Mouse (Mus musculus) ES-E14 (cell line): ENCODE results near the gene Suz12. TPM values are rescaled to one million over a fixed set of nuclear protein-coding genes. Genes with fewer than 3 reads are reported as not detected.

Source experiments
- DNase-seq: peaks from one replicate; pipeline ENCODE4 v3.0.0-alpha.2; 2013; ENCODE audit warnings: low read depth, low spot score
- H3K27ac ChIP-seq: 2 replicates; pipeline ENCODE4 v1.5.1; 2012; ENCODE audit warnings: low read depth, mild to moderate bottlenecking, low read length, moderate library complexity, mixed read lengths; ENCODE audit not compliant: poor library complexity, insufficient read depth, severe bottlenecking
- H3K36me3 ChIP-seq: 2 replicates; pipeline ENCODE4 v1.6.1; 2012; ENCODE audit warnings: mild to moderate bottlenecking, low read length, moderate library complexity, mixed read lengths; ENCODE audit not compliant: control insufficient read depth, poor library complexity, insufficient read depth, severe bottlenecking
- H3K4me1 ChIP-seq, 2 experiments: fragments of 150-350 bp in 1 of 2; sonication (generic) in 1 of 2; 2 replicates each; pipeline ENCODE4 v1.6.1; 2012; ENCODE audit warnings: low read length in 2 of 2, mild to moderate bottlenecking in 1 of 2, mixed read lengths in 1 of 2; ENCODE audit not compliant: control insufficient read depth in 2 of 2, insufficient read depth in 2 of 2, poor library complexity in 1 of 2
- H3K4me3 ChIP-seq, 2 experiments: fragments of 150-350 bp in 1 of 2; sonication (generic) in 1 of 2; 2 replicates each; pipeline ENCODE4 v1.5.1; 2012; ENCODE audit warnings: low read length in 2 of 2, low read depth in 1 of 2, mild to moderate bottlenecking in 1 of 2, mixed read lengths in 1 of 2; ENCODE audit not compliant: insufficient read depth in 1 of 2, poor library complexity in 1 of 2, severe bottlenecking in 1 of 2
- H3K9ac ChIP-seq: 2 replicates; pipeline ENCODE4 v1.6.1; 2012; ENCODE audit warnings: low read depth, mild to moderate bottlenecking, low read length, mixed read lengths; ENCODE audit not compliant: poor library complexity, insufficient read depth, severe bottlenecking
- H3K9me3 ChIP-seq: fragments of 150-350 bp; sonication (generic); 2 replicates; pipeline ENCODE4 v1.6.1; 2012; ENCODE audit warnings: low read depth, mild to moderate bottlenecking, low read length; ENCODE audit not compliant: control insufficient read depth, insufficient read depth
- CHD2 ChIP-seq: IDR thresholded peaks from 2 replicates; pipeline ENCODE4 v1.6.1; 2014; ENCODE audit warnings: mild to moderate bottlenecking, low read depth, low read length, inconsistent platforms
- HCFC1 ChIP-seq: IDR thresholded peaks from 2 replicates; pipeline ENCODE4 v1.6.1; 2012; ENCODE audit warnings: low read length, inconsistent platforms, borderline replicate concordance; ENCODE audit not compliant: insufficient read depth
- MAFK ChIP-seq: IDR thresholded peaks from 2 replicates; pipeline ENCODE4 v1.6.1; 2014; ENCODE audit warnings: mild to moderate bottlenecking, low read depth, low read length, inconsistent platforms; ENCODE audit not compliant: insufficient read depth
- ZC3H11A ChIP-seq: IDR thresholded peaks from 2 replicates; pipeline ENCODE4 v1.6.1; 2012; ENCODE audit warnings: low read depth, mild to moderate bottlenecking, inconsistent platforms, low read length, borderline replicate concordance
- ZNF384 ChIP-seq: IDR thresholded peaks from 2 replicates; pipeline ENCODE4 v1.6.1; 2012; ENCODE audit warnings: low read depth, low read length, inconsistent platforms
- in situ Hi-C, 2 experiments: fragments of 600-800 bp; cut with MboI; formaldehyde crosslinking; loops; one replicate each; pipeline ENCODE4 v1.15.1; 2025; ENCODE audit warnings: low sequenced_read_pairs in 2 of 2, inconsistent platforms in 1 of 2; ENCODE audit not compliant: unreplicated experiment in 2 of 2
- total RNA-seq: library from RNA; depleted of rRNA; stranded (reverse); fragments of 300-350 nt; gene quantifications from 2 replicates; pipeline ENCODE4 v1.2.3, GENCODE M21; 2012

The Suz12 gene
- total RNA-seq, 1 experiment, result 93.2 TPM

DNA sequence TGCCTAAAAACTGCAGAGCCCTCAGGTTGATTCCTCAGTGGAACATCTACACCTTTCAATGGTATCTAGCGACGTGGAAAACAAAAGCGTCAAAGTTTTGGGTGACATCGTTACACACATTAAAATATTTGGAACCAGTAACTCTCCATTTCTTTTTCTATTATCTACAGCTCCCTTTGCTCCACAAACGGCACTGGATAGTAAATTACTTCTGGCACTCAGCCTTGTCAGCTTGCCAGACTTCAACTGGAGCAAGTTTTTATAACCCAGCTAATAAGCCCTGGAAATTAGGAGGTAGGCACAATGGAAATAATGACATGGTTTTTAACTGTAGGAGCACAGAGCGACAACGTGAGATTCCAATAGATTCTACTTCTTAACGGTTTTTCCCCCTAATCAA, 27.0 kb upstream of the Suz12 start:
- H3K27ac ChIP-seq, result no peak overlapping the region
- H3K4me1 ChIP-seq, result no peaks in the 10 kb centered on the region
- H3K4me3 ChIP-seq, result no peak overlapping the region
- H3K9me3 ChIP-seq, result no peaks in the 10 kb centered on the region
- DNase-seq, result no peak
- in situ Hi-C loops, result no loop called here
- H3K36me3 ChIP-seq, result no peaks in the 10 kb centered on the region
- TF ChIP-seq HCFC1 (no peak), CHD2 (no peak), MAFK (no peak), ZNF384 (no peak), ZC3H11A (no peak)
- H3K9ac ChIP-seq, result no peak overlapping the region

DNA sequence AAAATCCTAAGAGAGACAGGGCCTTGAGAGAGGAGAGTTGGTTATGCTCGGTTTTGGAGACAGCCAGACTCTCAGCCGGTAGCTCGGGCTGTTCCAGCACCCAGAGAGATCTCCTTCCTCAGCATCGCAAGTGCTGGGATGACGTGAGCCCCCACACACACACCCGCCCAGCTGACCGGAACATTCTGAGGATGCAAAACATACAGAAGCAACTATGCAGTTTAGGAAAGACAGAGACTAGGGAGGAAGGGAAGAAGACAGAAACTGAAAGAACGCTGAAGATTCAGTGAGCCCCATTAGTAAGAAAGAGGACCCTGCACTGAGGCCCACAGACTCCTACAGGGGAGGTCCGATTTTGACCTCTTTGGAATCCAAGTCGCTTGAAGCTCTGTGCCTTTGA, 25.2 kb upstream of the Suz12 start:
- Histone ChIP-seq H3K9me3 (no peaks in the 10 kb centered on the region), H3K4me1 (0 out of 4 replicates have a peak, but pooled peaks cover 0 to 2% of the 10 kb centered on the region in 2 experiments), H3K27ac (no peak overlapping the region), H3K36me3 (no peaks in the 10 kb centered on the region), H3K4me3 (peak overlapping the region in 1 of 2 experiments; percentile 15; a peak in 1 of 4 replicates), H3K9ac (0 out of 2 replicates have a peak overlapping the region, but pooled peaks have one; percentile 40)
- no peak for DNase-seq
- in situ Hi-C loops, result no loop called here
- no peak for TF ChIP-seq ZC3H11A

DNA sequence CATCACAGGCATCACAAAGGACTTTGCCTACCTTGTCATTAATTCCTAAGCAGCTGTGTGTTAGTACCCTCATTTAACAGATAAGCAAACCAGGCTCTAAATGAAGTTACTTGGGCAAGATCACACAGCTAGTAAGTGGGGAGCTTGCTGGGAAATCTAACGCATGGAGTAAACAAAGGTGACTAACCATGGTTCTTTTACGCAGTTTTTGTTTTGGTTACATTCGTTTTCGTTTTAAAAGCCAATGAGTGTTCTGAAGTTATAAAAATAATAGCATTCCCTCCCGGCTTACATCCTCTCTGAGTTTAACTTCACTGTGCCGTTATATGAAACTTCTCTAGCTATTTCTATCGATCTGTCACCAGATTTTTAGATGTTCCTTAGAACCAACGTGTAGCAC, 19.8 kb upstream of the Suz12 start:
- H3K27ac ChIP-seq, result no peak overlapping the region; the same call in 1 of the 2 replicates

DNA sequence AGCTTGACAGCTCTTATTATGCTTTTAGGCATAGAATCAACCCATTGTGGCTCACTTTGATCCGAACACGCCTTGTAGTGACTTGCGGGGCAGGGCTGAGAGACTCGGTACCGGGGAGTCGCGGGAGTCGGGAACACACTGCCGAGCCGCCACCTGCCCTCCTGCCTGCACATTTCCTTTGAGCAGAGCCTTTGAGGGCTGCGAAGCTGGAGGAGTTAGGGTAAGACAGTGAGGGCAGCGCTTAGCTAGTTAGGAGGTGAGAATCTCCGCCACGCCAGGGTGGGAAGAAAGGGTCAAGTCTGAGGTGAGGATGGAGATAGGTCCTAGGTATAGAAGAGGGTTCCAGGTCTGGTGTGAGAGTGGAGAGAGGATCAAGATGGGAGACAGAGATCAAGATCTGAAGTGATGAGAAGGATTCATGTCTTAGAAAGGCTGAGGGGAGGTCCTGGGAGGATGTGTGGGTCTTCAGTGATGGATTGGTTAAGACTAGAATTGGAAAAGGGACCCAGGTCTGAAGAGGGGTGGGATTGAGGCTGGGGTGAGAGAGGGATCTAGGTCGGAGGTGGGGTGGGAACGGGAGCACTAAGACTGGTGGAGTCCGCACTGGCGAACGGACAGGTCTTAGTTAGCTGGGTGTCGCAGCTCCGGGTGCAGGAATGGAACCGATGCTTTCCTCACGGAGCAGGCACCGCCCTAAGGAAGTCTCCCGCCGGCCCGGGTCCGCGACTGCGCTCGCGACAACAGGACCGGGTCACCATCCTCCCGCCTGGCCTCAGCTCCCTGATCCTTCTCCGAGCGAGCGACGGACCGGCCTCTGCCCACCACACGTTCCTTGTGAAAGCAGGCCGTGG, 19.1 kb upstream of the Suz12 start:
- in situ Hi-C loops, result no loop called here
- TF ChIP-seq CHD2 (no peak), ZC3H11A (no peak), MAFK (no peak)
- H3K9ac ChIP-seq, result peak overlapping the region; percentile 64
- H3K36me3 ChIP-seq, result no peaks in the 10 kb centered on the region
- peaks cover 2 to 7% of the 10 kb centered on the region in 2 experiments; a peak in 1 of 4 replicates for H3K4me1 ChIP-seq
- H3K27ac ChIP-seq, result peak overlapping the region; percentile 4; the same call in 1 of the 2 replicates
- no peak for DNase-seq
- H3K9me3 ChIP-seq, result no peaks in the 10 kb centered on the region
- H3K4me3 ChIP-seq, result peak overlapping the region; percentile 61 to 62

More for the DNA sequence above, 19.8 kb upstream of the Suz12 start:
- Histone ChIP-seq H3K4me1 (0 out of 4 replicates have a peak, but pooled peaks cover 2 to 7% of the 10 kb centered on the region in 2 experiments), H3K4me3 (peak overlapping the region; percentile 61 to 62), H3K36me3 (no peaks in the 10 kb centered on the region), H3K9ac (no peak overlapping the region; the same call in 1 of the 2 replicates), H3K9me3 (no peaks in the 10 kb centered on the region)
- in situ Hi-C loops, result no loop called here
- DNase-seq, result no peak
- TF ChIP-seq CHD2, result no peak
- TF ChIP-seq ZC3H11A, result no peak
- TF ChIP-seq ZNF384, result no peak
- TF ChIP-seq HCFC1, result no peak
- TF ChIP-seq MAFK, result no peak
